Mouse (Mus musculus): ENCODE results near the gene Rai1. TPM values are rescaled to one million over a fixed set of nuclear protein-coding genes. Genes with fewer than 3 reads are reported as not detected.

Gene Rai1
- total RNA-seq, 2 experiments from 2014 or later = 32.6 to 33.1 TPM

GRCm38 (mm10) chr11:60184346-60185325, 79.8 kb downstream of the Rai1 start:
- intact Hi-C loops (cut with DNase I) = no loop called here
- no peak for DNase-seq

- peak in 1 of 2 experiments; percentile 39 for DNase-seq
These were observed 80.8 kb downstream of the Rai1 start for GRCm38 (mm10) chr11:60185396-60186231.

GRCm38 (mm10) chr11:60187070-60187469, 82.3 kb downstream of the Rai1 start:
- intact Hi-C loops (cut with DNase I) = no loop called here
- no peak for DNase-seq

More at GRCm38 (mm10) chr11:60185396-60186231, 80.8 kb downstream of the Rai1 start:
- intact Hi-C loops (cut with DNase I) = no loop called here

GRCm38 (mm10) chr11:60188275-60188853, 83.6 kb downstream of the Rai1 start:
- no peak for DNase-seq
- intact Hi-C loops (cut with DNase I) = no loop called here

- intact Hi-C loops (cut with DNase I) = no loop called here
- peak; percentile 66 for DNase-seq
These were observed 84.8 kb downstream of the Rai1 start for GRCm38 (mm10) chr11:60189501-60190040.

- intact Hi-C loops (cut with DNase I) = no loop called here
- DNase-seq = no peak
These were observed 85.3 kb downstream of the Rai1 start for GRCm38 (mm10) chr11:60190055-60190641.

GRCm38 (mm10) chr11:60192534-60192933, 87.7 kb downstream of the Rai1 start:
- intact Hi-C loops (cut with DNase I) = no loop called here
- no peak for DNase-seq

- intact Hi-C loops (cut with DNase I) = no loop called here
- DNase-seq = no peak
These were observed 88.7 kb downstream of the Rai1 start for GRCm38 (mm10) chr11:60193556-60193955.

- intact Hi-C loops (cut with DNase I) = loop anchor here (2.0 kb wide), 1 partner anchor 90 kb away; the partner anchor contains the start of gene Rai1
- no peak for DNase-seq
These were observed 90.3 kb downstream of the Rai1 start for GRCm38 (mm10) chr11:60195108-60195507.

GRCm38 (mm10) chr11:60196344-60196743, 91.5 kb downstream of the Rai1 start:
- intact Hi-C loops (cut with DNase I) = no loop called here
- DNase-seq = no peak

- intact Hi-C loops (cut with DNase I) = loop anchor here (2.0 kb wide), 1 partner anchor 215 kb away; no protein-coding TSS in a partner anchor
- no peak for DNase-seq
These were observed 93.3 kb downstream of the Rai1 start for GRCm38 (mm10) chr11:60197998-60198619.

GRCm38 (mm10) chr11:60198651-60199050, 93.8 kb downstream of the Rai1 start:
- intact Hi-C loops (cut with DNase I) = loop anchor here (1.0 to 2.0 kb wide), 2 partner anchors 94 to 214 kb away; no protein-coding TSS in a partner anchor
- no peak for DNase-seq

- intact Hi-C loops (cut with DNase I) = loop anchor here (1.0 to 2.0 kb wide), 3 partner anchors 95 to 213 kb away; no protein-coding TSS in a partner anchor
- DNase-seq = peak; percentile 91 to 96
These were observed 94.9 kb downstream of the Rai1 start for GRCm38 (mm10) chr11:60199702-60200184.

- no peak for DNase-seq
- intact Hi-C loops (cut with DNase I) = loop anchor here (2.0 kb wide), 1 partner anchor 94 kb away; no protein-coding TSS in a partner anchor
These were observed 95.6 kb downstream of the Rai1 start for GRCm38 (mm10) chr11:60200384-60200783.

- no peak for DNase-seq
- intact Hi-C loops (cut with DNase I) = no loop called here
These were observed 98.2 kb downstream of the Rai1 start for GRCm38 (mm10) chr11:60202710-60203638.

- intact Hi-C loops (cut with DNase I) = no loop called here
- no peak for DNase-seq
These were observed 100.2 kb downstream of the Rai1 start for GRCm38 (mm10) chr11:60205026-60205425.

- intact Hi-C loops (cut with DNase I) = no loop called here
These were observed 101.4 kb downstream of the Rai1 start for GRCm38 (mm10) chr11:60206207-60206606.

GRCm38 (mm10) chr11:60208201-60208600, 103.4 kb downstream of the Rai1 start:
- intact Hi-C loops (cut with DNase I) = no loop called here
- no peak for DNase-seq

More at GRCm38 (mm10) chr11:60206207-60206606, 101.4 kb downstream of the Rai1 start:
- no peak for DNase-seq

Measured in heart, postnatal 14 days (tissue).